Mouse (Mus musculus) left cerebral cortex, adult 9 months (tissue): ENCODE measurements around the gene Gm11037.
"Not testable (repeated sequence)": the region's sequence is repeated elsewhere in the genome, so short reads cannot be mapped to it uniquely, and the experiment has no call there.

Experiments
- DNase-seq, 2 experiments: peaks; one replicate each; pipeline ENCODE4 v3.0.0; 2022; ENCODE audit warnings: low spot score in 2 of 2

The Gm11037 gene

GRCm38 (mm10) chr2:131132930-131133547 lies at the start of gene Gm11037:
TSS of gene Gm11037 (plus strand) at chr2:131133497.
- no peak for DNase-seq

GRCm38 (mm10) chr2:131084206-131084605 lies 49.1 kb upstream of the Gm11037 start:
- DNase-seq, result no peak

GRCm38 (mm10) chr2:131086667-131087390 lies 46.5 kb upstream of the Gm11037 start, which contains the start of gene Siglec1:
TSS of gene Siglec1 (minus strand) at chr2:131086765.
- DNase-seq, result no peak

- no peak for DNase-seq
These were observed 44.7 kb upstream of the Gm11037 start for GRCm38 (mm10) chr2:131088581-131088980.

- DNase-seq, result no peak
These were observed 43.7 kb upstream of the Gm11037 start for GRCm38 (mm10) chr2:131089634-131090033.

- DNase-seq, result no peak
These were observed 42.4 kb upstream of the Gm11037 start for GRCm38 (mm10) chr2:131090852-131091251.

GRCm38 (mm10) chr2:131093577-131093976 lies 39.7 kb upstream of the Gm11037 start:
- no peak for DNase-seq

GRCm38 (mm10) chr2:131094823-131095222 lies 38.5 kb upstream of the Gm11037 start:
- DNase-seq, result peak; percentile 37 to 83

GRCm38 (mm10) chr2:131096101-131096795 lies 37.0 kb upstream of the Gm11037 start:
- no peak for DNase-seq

GRCm38 (mm10) chr2:131097087-131097486 lies 36.2 kb upstream of the Gm11037 start:
- no peak for DNase-seq

- DNase-seq, result no peak
These were observed 31.8 kb upstream of the Gm11037 start for GRCm38 (mm10) chr2:131101530-131101929.

GRCm38 (mm10) chr2:131104021-131104420 lies 29.3 kb upstream of the Gm11037 start:
- no peak for DNase-seq

GRCm38 (mm10) chr2:131105061-131105460 lies 28.2 kb upstream of the Gm11037 start:
- not testable (repeated sequence) for DNase-seq

GRCm38 (mm10) chr2:131105989-131106388 lies 27.3 kb upstream of the Gm11037 start:
- no peak for DNase-seq

GRCm38 (mm10) chr2:131118968-131119574 lies 14.2 kb upstream of the Gm11037 start:
- no peak for DNase-seq

GRCm38 (mm10) chr2:131124166-131124565 lies 9.1 kb upstream of the Gm11037 start:
- no peak for DNase-seq

- DNase-seq, result no peak
These were observed 7.9 kb upstream of the Gm11037 start for GRCm38 (mm10) chr2:131125157-131125963.

- no peak for DNase-seq
These were observed 7.1 kb upstream of the Gm11037 start for GRCm38 (mm10) chr2:131125964-131126815.

GRCm38 (mm10) chr2:131127161-131127730 lies 6.1 kb upstream of the Gm11037 start, which contains the start of gene Hspa12b:
TSS of gene Hspa12b (plus strand) at chr2:131127280.
- no peak for DNase-seq

- DNase-seq, result no peak
These were observed 5.1 kb upstream of the Gm11037 start for GRCm38 (mm10) chr2:131128211-131128610.
